Comparison of ENCODE assay signal across 9 mouse cellular contexts in the genomic region with DNA sequence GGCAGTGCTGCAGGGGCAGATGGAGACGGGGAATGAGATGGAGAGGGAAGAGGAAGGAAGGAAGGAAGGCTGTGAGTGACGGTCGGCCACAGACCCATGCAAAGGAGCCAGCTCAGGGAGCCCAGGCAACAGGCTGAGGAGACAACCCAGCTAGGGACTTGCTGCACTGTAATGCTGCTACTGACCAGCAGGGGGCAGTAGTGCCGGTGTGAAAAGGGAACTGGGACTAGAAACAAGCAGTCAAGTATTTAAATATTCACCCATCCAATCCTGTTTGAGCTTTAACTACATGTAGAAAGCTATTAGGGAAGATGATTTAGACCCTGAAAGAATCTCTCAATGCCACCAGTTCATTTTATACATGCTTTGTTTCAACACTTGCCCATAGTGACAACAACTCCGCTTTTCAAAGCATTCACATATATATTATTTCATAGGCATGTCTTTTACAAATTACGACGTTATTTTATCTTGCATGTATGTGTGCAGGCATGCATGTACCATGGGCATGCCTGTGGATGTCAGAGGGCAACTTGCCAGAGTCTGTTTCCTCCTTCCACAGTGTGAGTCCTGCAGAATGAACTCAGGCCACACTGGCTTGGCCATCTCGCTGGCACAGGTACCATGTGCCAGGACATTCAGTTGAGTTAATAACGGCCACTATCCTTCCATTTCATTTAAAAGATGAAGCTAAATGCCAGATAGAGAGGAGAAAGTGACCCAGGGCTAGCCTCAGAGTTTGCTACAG.
DNase-seq lines count a peak whose midpoint lies in the region; ATAC-seq and TF ChIP-seq lines count a peak whose summit lies in the region.
"Had no signal": no experiment of that assay in that cellular context is flagged by ENCODE, and none has a peak within 500 bp of the region (broad histone marks: within the 10 kb centered on the region; RNA-seq: fewer than 3 reads in every experiment).

No protein-coding gene starts in this region.

- H3K4me3 ChIP-seq in forebrain, embryonic 11.5 days (ENCODE audit: low read depth, low read length) = no peak overlapping the region
- no peak overlapping the region for H3K4me3 ChIP-seq in forebrain, embryonic 16.5 days (replicated peaks; ENCODE audit: low read length)
- H3K4me3 ChIP-seq: limb, embryonic 12.5 days had no signal

- TF ChIP-seq CTCF in brain, embryonic 14.5 days (IDR thresholded peaks at IDR 0.05; ENCODE audit: borderline replicate concordance, extremely low read depth, insufficient read depth, insufficient read length) = peak; percentile 86

- H3K9ac ChIP-seq in forebrain, embryonic 11.5 days (ENCODE audit: low read length) = no peak overlapping the region
- H3K9ac ChIP-seq in forebrain, embryonic 16.5 days (replicated peaks; ENCODE audit: low read depth, low read length) = no peak overlapping the region
- H3K9ac ChIP-seq: limb, embryonic 12.5 days had no signal

- TF ChIP-seq POLR2A in brain, embryonic 14.5 days (IDR thresholded peaks at IDR 0.05; ENCODE audit: borderline replicate concordance, extremely low read depth, insufficient read depth, insufficient read length, poor library complexity, severe bottlenecking) = no peak

- no peak overlapping the region for H3K4me2 ChIP-seq in forebrain, embryonic 11.5 days (ENCODE audit: low read depth, low read length, severe bottlenecking)
- no peak overlapping the region for H3K4me2 ChIP-seq in forebrain, embryonic 16.5 days (ENCODE audit: low read length)
- H3K4me2 ChIP-seq: limb, embryonic 12.5 days had no signal

- peak; percentile 84 for DNase-seq in forebrain, embryonic 11.5 days (ENCODE audit: low spot score)
- DNase-seq in B cell, adult 2 months = peak; percentile 82 to 83
- DNase-seq in brain, embryonic 14.5 days (ENCODE audit: low read depth) = peak; percentile 76
- DNase-seq in kidney, adult 9 months = peak; percentile 72
- DNase-seq in lung, postnatal 10 days = peak; percentile 84
- DNase-seq in spleen, postnatal 14 days (ENCODE audit: low spot score in 2 of 2) = peak; percentile 34 to 59

- H3K27me3 ChIP-seq in forebrain, embryonic 11.5 days (ENCODE audit: control insufficient read depth, insufficient read depth, low read length) = no peaks in the 10 kb centered on the region
- no peaks in the 10 kb centered on the region for H3K27me3 ChIP-seq in forebrain, embryonic 16.5 days (replicated peaks; ENCODE audit: control insufficient read depth, insufficient read depth, low read length)
- H3K27me3 ChIP-seq: limb, embryonic 12.5 days had no signal

- no peaks in the 10 kb centered on the region for H3K36me3 ChIP-seq in forebrain, embryonic 11.5 days (ENCODE audit: control insufficient read depth, insufficient read depth, low read length)
- peaks cover 3% of the 10 kb centered on the region; the same call in 1 of the 2 replicates for H3K36me3 ChIP-seq in forebrain, embryonic 16.5 days (ENCODE audit: control insufficient read depth, insufficient read depth)
- H3K36me3 ChIP-seq: limb, embryonic 12.5 days had no signal

- ATAC-seq in forebrain, embryonic 11.5 days (replicated peaks; ENCODE audit: low FRiP score) = no peak
- no peak; the same call in 1 of the 2 replicates for ATAC-seq in forebrain, embryonic 16.5 days
- peak; percentile 73; the same call in 1 of the 2 replicates for ATAC-seq in erythroblast, adult 5-6 weeks (replicated peaks; ENCODE audit: low FRiP score, poor library complexity, severe bottlenecking)

- 62% methylated on average over 9 of the region's 9 CpGs for WGBS in forebrain, embryonic 11.5 days
- WGBS in forebrain, embryonic 16.5 days = 61% methylated on average over 9 of the region's 9 CpGs

- no peaks in the 10 kb centered on the region for H3K9me3 ChIP-seq in forebrain, embryonic 11.5 days (ENCODE audit: control insufficient read depth, low read length)
- H3K9me3 ChIP-seq in forebrain, embryonic 16.5 days (ENCODE audit: control insufficient read depth, low read length) = no peaks in the 10 kb centered on the region
- H3K9me3 ChIP-seq: limb, embryonic 12.5 days had no signal

- no peaks in the 10 kb centered on the region for H3K4me1 ChIP-seq in forebrain, embryonic 11.5 days (replicated peaks; ENCODE audit: control insufficient read depth, insufficient read depth, low read length)
- peaks cover 40% of the 10 kb centered on the region for H3K4me1 ChIP-seq in forebrain, embryonic 16.5 days (replicated peaks; ENCODE audit: control insufficient read depth, insufficient read depth, low read length)
- H3K4me1 ChIP-seq: limb, embryonic 12.5 days had no signal

- H3K27ac ChIP-seq in forebrain, embryonic 11.5 days (ENCODE audit: low read depth, low read length) = no peak overlapping the region
- H3K27ac ChIP-seq in forebrain, embryonic 16.5 days (ENCODE audit: low read length) = no peak overlapping the region; the same call in 1 of the 2 replicates
- H3K27ac ChIP-seq: limb, embryonic 12.5 days had no signal
